Mouse (Mus musculus) cerebellum, adult 9-11 months (tissue): ENCODE results near the gene Ces3a.
"Not testable (repeated sequence)": the region's sequence is repeated elsewhere in the genome, so short reads cannot be mapped to it uniquely, and the experiment has no call there.

Experiments
- DNase-seq: peaks from one replicate; pipeline ENCODE4 v3.0.0; 2022

Gene Ces3a

GRCm38 (mm10) chr8:105048371-105048854 is at the start of gene Ces3a:
Gene Ces3a (plus strand): TSS chr8:105048601.
- no peak for DNase-seq

GRCm38 (mm10) chr8:104999183-104999582 is 49.2 kb upstream of the Ces3a start:
- no peak for DNase-seq

GRCm38 (mm10) chr8:105000586-105000985 is 47.8 kb upstream of the Ces3a start, which contains the start of gene Ces2h:
Gene Ces2h (plus strand): TSS chr8:105000853.
- DNase-seq, result no peak

- DNase-seq, result no peak
These were observed 38.4 kb upstream of the Ces3a start for GRCm38 (mm10) chr8:105010000-105010399.

GRCm38 (mm10) chr8:105011136-105011535 is 37.3 kb upstream of the Ces3a start:
- no peak for DNase-seq

- no peak for DNase-seq
These were observed 34.0 kb upstream of the Ces3a start for GRCm38 (mm10) chr8:105014391-105014790.

GRCm38 (mm10) chr8:105021954-105022353 is 26.4 kb upstream of the Ces3a start:
- no peak for DNase-seq

- peak; percentile 23 for DNase-seq
These were observed 25.3 kb upstream of the Ces3a start for GRCm38 (mm10) chr8:105023087-105023486.

GRCm38 (mm10) chr8:105025050-105025449 is 23.4 kb upstream of the Ces3a start:
- no peak for DNase-seq

GRCm38 (mm10) chr8:105043510-105043909 is 4.9 kb upstream of the Ces3a start:
- DNase-seq, result no peak

- no peak for DNase-seq
These were observed 2.5 kb upstream of the Ces3a start for GRCm38 (mm10) chr8:105045824-105046401.

GRCm38 (mm10) chr8:105056211-105056610 is 7.8 kb downstream of the Ces3a start:
- DNase-seq, result no peak

GRCm38 (mm10) chr8:105060056-105060455 is 11.7 kb downstream of the Ces3a start:
- no peak for DNase-seq

- no peak for DNase-seq
These were observed 18.4 kb downstream of the Ces3a start for GRCm38 (mm10) chr8:105066761-105067160.

- DNase-seq, result not testable (repeated sequence)
These were observed 19.5 kb downstream of the Ces3a start for GRCm38 (mm10) chr8:105067905-105068304.

GRCm38 (mm10) chr8:105068971-105069370 is 20.6 kb downstream of the Ces3a start:
- DNase-seq, result no peak

GRCm38 (mm10) chr8:105076601-105077000 is 28.2 kb downstream of the Ces3a start:
- DNase-seq, result no peak

- DNase-seq, result no peak
These were observed 28.7 kb downstream of the Ces3a start for GRCm38 (mm10) chr8:105077071-105077470.

GRCm38 (mm10) chr8:105078591-105078990 is 30.2 kb downstream of the Ces3a start:
- no peak for DNase-seq

GRCm38 (mm10) chr8:105080814-105081336 is 32.5 kb downstream of the Ces3a start:
- DNase-seq, result no peak

GRCm38 (mm10) chr8:105083449-105084050 is 35.1 kb downstream of the Ces3a start, which contains the start of gene Ces3b:
Gene Ces3b (plus strand): TSS chr8:105083753.
- DNase-seq, result no peak

GRCm38 (mm10) chr8:105088166-105088565 is 39.8 kb downstream of the Ces3a start:
- DNase-seq, result not testable (repeated sequence)

- no peak for DNase-seq
These were observed 40.2 kb downstream of the Ces3a start for GRCm38 (mm10) chr8:105088581-105088980.

- no peak for DNase-seq
These were observed 45.6 kb downstream of the Ces3a start for GRCm38 (mm10) chr8:105093992-105094391.
